Mouse (Mus musculus): ENCODE measurements around the gene Bpifb1.
"Not testable (repeated sequence)": the region's sequence is repeated elsewhere in the genome, so short reads cannot be mapped to it uniquely, and the experiment has no call there.

Bpifb1 gene

GRCm38 (mm10) chr2:154211121-154211520, 20.5 kb downstream of the Bpifb1 start:
- no peak for DNase-seq (ENCODE audit: low spot score in 2 of 2)

- peak; percentile 39 to 54 for DNase-seq (ENCODE audit: low spot score in 2 of 2)
Measured at GRCm38 (mm10) chr2:154211881-154212280, 21.3 kb downstream of the Bpifb1 start.

DNA sequence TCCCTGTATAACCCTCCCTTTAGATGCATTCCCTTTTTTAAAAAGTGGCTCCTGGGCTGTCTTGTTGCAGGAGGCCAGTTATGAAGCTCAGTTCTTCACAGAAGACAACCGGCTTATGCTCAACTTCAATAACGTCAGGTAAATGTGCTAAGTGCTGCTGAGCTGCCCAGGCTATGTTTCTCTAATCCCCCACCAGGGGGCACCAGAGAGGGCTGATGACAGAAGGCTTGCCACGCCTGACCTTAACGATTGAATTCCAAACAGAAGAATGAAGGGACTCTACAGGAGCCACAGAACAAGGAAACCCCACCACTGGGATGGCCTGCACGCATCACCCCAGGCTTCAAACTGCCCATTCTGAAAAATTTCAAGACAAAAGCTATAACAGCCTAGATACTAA, 24.6 kb downstream of the Bpifb1 start:
- peak in 1 of 2 experiments; percentile 51 for DNase-seq (ENCODE audit: low spot score in 2 of 2)

DNA sequence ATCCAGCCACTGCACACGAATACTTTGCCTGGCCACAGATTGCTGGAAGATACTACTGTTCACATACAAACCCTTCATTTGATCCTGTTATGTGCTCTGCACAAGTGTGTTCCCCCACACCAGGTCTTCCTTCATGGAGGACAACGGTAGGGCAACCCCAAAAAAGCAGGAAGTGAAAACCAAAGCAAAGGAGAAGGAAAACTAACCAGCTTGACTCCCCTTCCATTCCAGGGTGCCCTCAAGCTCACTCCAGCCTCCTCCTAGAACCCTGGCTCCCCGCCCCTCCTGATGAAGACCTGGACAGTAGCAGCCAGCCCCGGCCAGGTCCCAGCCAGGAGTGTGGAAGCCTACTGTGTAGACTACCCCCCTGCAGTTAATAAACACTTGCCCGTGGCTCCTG, 29.3 kb downstream of the Bpifb1 start:
- DNase-seq (ENCODE audit: low spot score in 2 of 2): no peak

DNA sequence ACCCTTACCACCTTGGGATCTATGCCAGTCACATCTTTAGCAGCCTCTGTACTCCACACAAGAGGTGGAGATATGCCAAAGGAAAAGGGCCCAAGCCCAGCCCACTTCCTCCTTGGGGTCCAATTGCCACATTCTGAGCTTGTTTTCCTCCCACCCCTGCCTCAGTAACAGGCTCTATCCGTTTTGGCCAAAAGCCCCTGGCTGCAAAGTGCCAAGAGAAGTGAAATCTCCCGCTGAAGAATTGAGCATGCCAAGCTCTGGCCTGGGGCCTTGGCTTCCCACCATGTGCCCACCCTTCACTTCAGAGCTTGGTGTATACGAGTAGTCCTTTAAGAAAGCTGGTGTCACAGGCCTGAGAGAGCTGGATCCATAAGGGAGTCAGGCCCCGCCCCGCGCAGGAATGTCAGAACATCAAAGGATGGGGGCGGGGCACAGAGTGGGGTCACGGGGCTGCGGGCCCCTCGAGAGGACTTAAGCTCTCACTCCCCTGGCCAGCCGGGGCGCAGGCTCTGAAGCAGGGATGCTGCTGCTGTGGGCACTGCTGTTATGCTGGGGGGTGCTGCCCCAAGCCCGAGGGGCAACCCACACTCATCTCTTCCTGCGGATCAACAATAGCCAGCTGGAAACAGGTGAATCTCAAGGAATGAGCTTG, 32.8 kb downstream of the Bpifb1 start, which contains the start of gene Bpifb5:
TSS of gene Bpifb5 (plus strand) at position 478 of the 652 bp plus-strand sequence.
- no peak for DNase-seq (ENCODE audit: low spot score in 2 of 2)

DNA sequence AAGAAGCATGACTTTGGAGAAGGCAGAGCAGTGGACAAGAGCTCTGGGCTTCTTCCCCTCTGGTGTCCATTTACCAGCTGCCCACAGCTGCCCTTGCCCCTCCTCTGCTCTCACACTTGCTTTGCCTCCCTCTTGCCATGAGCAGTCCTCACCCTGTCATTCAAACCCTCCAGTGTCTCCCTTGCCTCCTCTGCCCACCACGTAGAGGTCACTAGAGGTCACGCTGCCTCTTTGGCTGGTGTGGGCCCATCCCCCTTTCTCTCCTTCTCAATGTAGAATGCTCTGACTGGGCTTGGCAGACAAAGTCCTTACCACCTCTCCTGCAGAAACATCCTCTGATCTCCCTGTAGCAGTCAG, 33.3 kb downstream of the Bpifb1 start:
- no peak for DNase-seq (ENCODE audit: low spot score in 2 of 2)

DNA sequence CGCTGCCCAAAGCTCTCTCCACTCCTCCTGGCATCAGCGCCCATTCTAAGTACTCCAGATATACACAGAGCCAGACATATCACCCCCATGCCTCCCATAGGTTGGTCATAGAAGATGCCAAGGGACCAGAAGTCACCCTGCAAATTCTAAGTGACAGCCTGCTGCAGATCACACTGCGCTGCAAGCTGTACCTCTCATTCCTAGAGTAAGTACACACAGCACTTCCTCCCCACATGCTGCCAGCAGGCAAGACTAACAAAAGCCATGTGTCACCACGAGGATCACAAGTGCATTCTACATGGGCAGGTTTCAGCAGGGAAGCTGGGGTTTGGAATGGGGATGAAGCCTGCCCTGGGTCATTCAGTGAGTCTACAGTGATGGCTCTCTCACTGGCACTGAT, 36.4 kb downstream of the Bpifb1 start:
- no peak for DNase-seq (ENCODE audit: low spot score in 2 of 2)

- no peak for DNase-seq (ENCODE audit: low spot score in 2 of 2)
Measured at GRCm38 (mm10) chr2:154227830-154228229, 37.2 kb downstream of the Bpifb1 start.

DNA sequence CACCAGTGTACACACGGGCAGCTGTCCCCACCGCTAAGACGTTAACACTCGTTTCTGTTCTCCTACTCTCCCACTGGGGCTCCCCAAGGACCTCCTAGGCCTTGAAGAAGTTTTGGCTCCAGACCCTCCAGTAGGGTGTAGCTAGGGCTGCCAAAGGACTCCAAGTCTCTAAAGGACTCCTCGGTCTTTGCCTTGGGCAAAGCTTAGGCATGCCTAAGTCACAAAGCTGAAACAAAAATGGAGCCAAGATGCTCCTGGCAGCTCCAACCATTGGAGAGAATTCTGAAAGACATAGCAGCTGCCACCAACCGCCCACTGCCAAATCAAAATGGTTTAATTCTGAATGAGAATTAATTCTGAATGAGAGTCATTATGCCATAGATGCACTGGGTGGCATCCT, 42.8 kb downstream of the Bpifb1 start:
- no peak for DNase-seq (ENCODE audit: low spot score in 2 of 2)

DNA sequence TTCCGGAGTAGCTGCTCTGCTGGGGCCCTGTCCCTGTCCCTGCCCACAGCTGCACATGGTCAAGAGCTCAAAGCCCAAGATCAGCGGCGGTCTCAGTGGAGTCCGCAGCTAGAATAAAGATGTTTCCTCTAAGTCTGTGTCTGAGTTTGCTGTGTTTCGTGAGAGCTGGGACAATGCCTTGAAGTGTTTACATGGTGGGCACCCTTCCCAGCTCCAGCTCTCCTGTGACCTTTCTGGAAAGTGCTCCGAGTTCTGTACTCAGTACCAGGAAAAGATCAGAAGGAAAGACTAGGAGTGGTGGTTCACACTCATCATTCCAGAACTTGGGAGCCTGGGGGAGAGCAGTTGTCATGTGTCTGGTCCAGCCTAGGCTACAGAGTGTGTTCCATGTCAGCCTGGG, 50.2 kb downstream of the Bpifb1 start:
- DNase-seq (ENCODE audit: low spot score in 2 of 2): no peak

DNA sequence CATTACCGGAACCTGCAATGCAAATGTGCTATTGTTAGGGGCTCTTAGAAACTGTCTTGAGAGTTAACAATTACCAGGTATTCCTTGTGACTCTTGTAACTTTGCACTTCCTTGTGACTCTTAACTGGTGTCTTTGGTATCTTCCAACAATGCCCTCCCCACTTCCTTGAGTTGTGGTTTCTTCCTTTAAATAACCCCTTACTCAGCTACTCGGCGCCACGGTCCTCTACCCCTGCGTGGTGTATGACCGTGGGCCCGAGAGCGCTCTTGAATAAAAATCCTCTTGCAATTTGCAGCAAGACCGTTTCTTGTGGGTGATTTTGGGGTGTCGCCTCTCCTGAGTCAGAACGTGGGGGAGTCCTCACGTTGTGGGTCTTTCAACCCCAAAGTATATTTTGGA, 52.1 kb downstream of the Bpifb1 start:
- not testable (repeated sequence) for DNase-seq (ENCODE audit: low spot score in 2 of 2)

GRCm38 (mm10) chr2:154243356-154244036, 52.9 kb downstream of the Bpifb1 start:
- DNase-seq (ENCODE audit: low spot score in 2 of 2): peak; percentile 18 to 20

GRCm38 (mm10) chr2:154245322-154245721, 54.7 kb downstream of the Bpifb1 start:
- DNase-seq (ENCODE audit: low spot score in 2 of 2): no peak

DNA sequence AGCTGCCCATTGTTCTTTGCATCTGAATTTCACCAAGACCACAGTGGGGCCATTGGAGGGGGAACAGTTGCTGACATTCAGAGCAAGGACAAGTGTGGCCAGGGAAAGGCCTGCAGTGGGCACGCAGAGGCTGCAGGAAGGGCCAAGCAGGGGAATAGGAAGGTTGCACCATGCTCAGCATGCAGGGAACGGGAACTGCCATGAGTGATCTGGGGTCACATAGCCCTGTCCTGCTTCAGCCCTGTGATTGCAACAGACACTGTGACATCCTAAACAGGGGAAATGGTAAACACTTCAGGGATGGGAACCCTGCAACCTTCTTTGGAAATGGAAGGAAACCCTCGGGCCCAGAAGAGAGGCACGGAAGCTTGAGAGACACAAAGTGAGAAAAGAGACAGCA, 64.6 kb downstream of the Bpifb1 start:
- not testable (repeated sequence) for DNase-seq (ENCODE audit: low spot score in 2 of 2)

GRCm38 (mm10) chr2:154255770-154256169, 65.2 kb downstream of the Bpifb1 start:
- no peak for DNase-seq (ENCODE audit: low spot score in 2 of 2)

DNA sequence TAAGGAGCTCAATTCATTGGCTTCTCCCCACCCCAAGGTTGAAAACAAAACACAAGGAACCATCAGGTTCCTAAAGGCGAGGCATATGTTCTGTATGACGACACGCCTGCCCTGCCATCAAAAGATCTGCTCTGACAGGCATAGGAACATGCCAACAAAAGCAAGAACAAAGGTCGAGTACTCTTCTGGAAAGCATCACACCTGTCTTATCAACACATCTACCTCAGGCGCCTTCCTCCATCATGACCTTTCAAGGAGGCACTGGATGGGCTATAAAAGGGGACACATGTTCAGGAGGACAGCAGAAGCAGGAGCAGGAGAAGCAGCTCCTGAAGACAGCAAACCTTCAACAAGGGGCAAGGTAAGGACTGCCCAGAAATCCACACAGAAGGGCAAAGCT, 66.9 kb downstream of the Bpifb1 start, which contains the start of gene Bpifb9a:
TSS of gene Bpifb9a (plus strand) at position 301 of the 400 bp plus-strand sequence.
- not testable (repeated sequence) for DNase-seq (ENCODE audit: low spot score in 2 of 2)

DNA sequence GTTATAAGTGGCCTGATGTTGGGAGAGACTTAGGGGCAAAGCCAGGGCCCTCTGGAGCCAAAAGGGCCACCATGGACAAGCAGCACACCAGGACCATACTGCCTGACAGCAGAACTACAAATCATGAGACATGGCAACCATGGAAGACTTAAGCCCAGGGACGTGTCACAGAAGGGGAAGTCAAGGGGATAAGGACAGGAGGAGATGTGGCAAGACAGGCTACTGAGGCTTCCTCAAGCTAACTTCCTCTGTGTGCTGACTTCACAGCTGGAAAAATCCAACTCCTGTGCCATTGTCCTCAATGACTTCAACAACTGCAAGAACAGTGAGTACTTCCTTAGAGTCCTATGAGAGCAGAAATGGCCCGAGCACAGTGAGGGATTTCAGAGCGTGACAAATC, 73.8 kb downstream of the Bpifb1 start:
- DNase-seq (ENCODE audit: low spot score in 2 of 2): not testable (repeated sequence)
